Mouse (Mus musculus) bone marrow macrophage, adult 2 months (primary cell): Measurements from ENCODE around the gene Rxfp4. TPM values are rescaled to one million over a fixed set of nuclear protein-coding genes. Genes with fewer than 3 reads are reported as not detected.

Experiments
- H3K27ac ChIP-seq: 2 replicates; pipeline ENCODE4 v1.5.1; 2012; ENCODE audit warnings: low read depth, low read length; ENCODE audit not compliant: insufficient read depth
- H3K4me1 ChIP-seq: 2 replicates; pipeline ENCODE4 v1.6.1; 2012; ENCODE audit warnings: low read length; ENCODE audit not compliant: control insufficient read depth, insufficient read depth
- H3K4me3 ChIP-seq: 2 replicates; pipeline ENCODE4 v1.5.1; 2012; ENCODE audit warnings: mild to moderate bottlenecking, low read length, moderate library complexity; ENCODE audit not compliant: insufficient read depth
- CTCF ChIP-seq: IDR thresholded peaks from 2 replicates; pipeline ENCODE4 v1.5.1; 2012; ENCODE audit warnings: low read depth, mild to moderate bottlenecking, low read length, moderate library complexity
- POLR2A ChIP-seq: IDR thresholded peaks from 2 replicates; pipeline ENCODE4 v1.6.1; 2012; ENCODE audit warnings: mild to moderate bottlenecking, low read depth, low read length, borderline replicate concordance
- polyA plus RNA-seq: library from polyadenylated mRNA; stranded (reverse); fragments of >200 nt; gene quantifications from 2 replicates; pipeline ENCODE4 v1.2.4, GENCODE M21; 2012; ENCODE audit not compliant: missing spikeins, insufficient read depth, insufficient read length

Rxfp4 gene
- not detected in 2 replicates for polyA plus RNA-seq

DNA sequence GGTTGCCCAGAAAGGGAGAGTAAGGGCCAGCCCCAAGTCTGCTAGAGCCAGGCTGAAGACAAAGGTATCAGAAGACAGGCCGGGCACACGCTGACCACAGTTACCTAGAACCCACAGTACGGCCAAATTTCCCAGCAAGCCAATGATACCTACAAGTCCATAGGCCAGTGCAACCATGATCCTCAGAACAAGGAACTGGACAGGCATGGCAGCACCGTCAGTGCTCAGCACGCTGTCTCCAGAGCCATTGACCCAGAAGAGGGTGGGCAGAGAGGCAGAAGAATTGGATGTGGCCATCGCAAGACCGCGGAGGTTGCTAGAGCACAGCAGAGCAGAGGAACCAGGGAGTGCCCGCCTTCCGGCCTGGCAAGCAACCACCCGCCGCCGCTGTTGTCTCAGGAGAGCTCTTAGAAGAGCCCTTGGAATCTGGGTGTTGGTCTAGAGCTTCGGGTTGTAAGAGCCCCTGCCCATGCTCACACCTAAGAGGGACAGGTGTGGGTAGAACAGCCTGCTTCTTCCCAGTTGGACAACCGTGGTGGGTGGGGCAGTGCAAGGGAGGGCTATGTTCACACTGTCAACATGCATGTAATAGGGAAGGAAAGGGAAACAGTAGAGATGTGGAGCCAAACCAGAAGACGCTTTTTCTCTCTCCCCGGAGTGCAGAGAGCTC lies at the start of gene Rxfp4:
Gene Rxfp4, minus strand, starts transcription at position 297 of the 670 bp plus-strand sequence.
- TF ChIP-seq POLR2A (no peak), CTCF (no peak)
- no peak within 1 kb of the TSS for H3K4me3 ChIP-seq
- no peak within 1 kb of the TSS for H3K27ac ChIP-seq
- peaks cover 43% of the 10 kb centered on the region for H3K4me1 ChIP-seq

GRCm38 (mm10) chr3:88701222-88701621 lies 48.3 kb upstream of the Rxfp4 start:
- no peaks in the 10 kb centered on the region for H3K4me1 ChIP-seq
- no peak overlapping the region for H3K4me3 ChIP-seq
- TF ChIP-seq CTCF (no peak), POLR2A (no peak)
- no peak overlapping the region for H3K27ac ChIP-seq

- no peak overlapping the region for H3K27ac ChIP-seq
- H3K4me1 ChIP-seq, result no peaks in the 10 kb centered on the region
Observed at GRCm38 (mm10) chr3:88700247-88700646, 47.3 kb upstream of the Rxfp4 start.

GRCm38 (mm10) chr3:88698834-88699233 lies 45.9 kb upstream of the Rxfp4 start:
- TF ChIP-seq CTCF, result no peak
- TF ChIP-seq POLR2A, result no peak
- H3K27ac ChIP-seq, result no peak overlapping the region

More at GRCm38 (mm10) chr3:88700247-88700646, 47.3 kb upstream of the Rxfp4 start:
- no peak for TF ChIP-seq CTCF
- no peak for TF ChIP-seq POLR2A
- H3K4me3 ChIP-seq, result no peak overlapping the region

GRCm38 (mm10) chr3:88698051-88698450 lies 45.1 kb upstream of the Rxfp4 start:
- no peak overlapping the region for H3K27ac ChIP-seq
- TF ChIP-seq CTCF, result no peak
- TF ChIP-seq POLR2A, result no peak

More at GRCm38 (mm10) chr3:88698834-88699233, 45.9 kb upstream of the Rxfp4 start:
- H3K4me3 ChIP-seq, result no peak overlapping the region
- H3K4me1 ChIP-seq, result peaks cover 6% of the 10 kb centered on the region

GRCm38 (mm10) chr3:88695545-88695944 lies 42.6 kb upstream of the Rxfp4 start:
- Histone ChIP-seq H3K4me3 (no peak overlapping the region), H3K4me1 (peaks cover 6% of the 10 kb centered on the region), H3K27ac (no peak overlapping the region)
- TF ChIP-seq POLR2A (no peak), CTCF (no peak)

More at GRCm38 (mm10) chr3:88698051-88698450, 45.1 kb upstream of the Rxfp4 start:
- peaks cover 6% of the 10 kb centered on the region for H3K4me1 ChIP-seq
- H3K4me3 ChIP-seq, result no peak overlapping the region

DNA sequence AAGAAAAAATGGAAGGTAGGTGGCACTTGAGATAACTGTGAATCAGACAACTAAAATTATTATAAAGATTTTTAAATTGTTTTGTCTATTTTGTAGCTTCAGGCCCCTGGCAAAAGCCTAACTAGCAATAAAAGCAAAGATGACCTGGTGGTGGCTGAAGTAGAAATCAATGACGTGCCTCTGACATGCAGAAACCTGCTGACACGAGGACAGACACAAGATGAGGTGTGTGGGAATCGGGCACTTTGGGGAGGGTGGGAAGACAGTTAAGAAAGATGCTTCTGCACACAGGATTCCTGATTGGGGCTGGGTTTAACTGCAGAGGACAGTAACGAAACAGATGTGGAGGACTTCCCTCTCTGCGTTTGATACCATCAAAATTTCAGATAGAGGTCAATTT lies 36.1 kb upstream of the Rxfp4 start:
- peaks cover 7% of the 10 kb centered on the region for H3K4me1 ChIP-seq
- no peak overlapping the region for H3K4me3 ChIP-seq
- no peak overlapping the region for H3K27ac ChIP-seq
- TF ChIP-seq POLR2A, result no peak
- TF ChIP-seq CTCF, result no peak

- H3K4me3 ChIP-seq, result peak overlapping the region; percentile 89
- peaks cover 9% of the 10 kb centered on the region for H3K4me1 ChIP-seq
- TF ChIP-seq POLR2A (no peak), CTCF (no peak)
- no peak overlapping the region for H3K27ac ChIP-seq
Observed at GRCm38 (mm10) chr3:88686734-88687611, 34.0 kb upstream of the Rxfp4 start.

GRCm38 (mm10) chr3:88685958-88686451 lies 33.1 kb upstream of the Rxfp4 start:
- Histone ChIP-seq H3K4me3 (peak overlapping the region; percentile 89), H3K4me1 (peaks cover 9% of the 10 kb centered on the region), H3K27ac (peak overlapping the region; percentile 88)
- no peak; the same call in 1 of the 2 replicates for TF ChIP-seq CTCF
- no peak for TF ChIP-seq POLR2A
